Mouse (Mus musculus) lung, postnatal 0 days (tissue): ENCODE data around the gene Cd48.

Experiments used
- CTCF ChIP-seq: IDR thresholded peaks from 2 replicates; pipeline ENCODE4 v1.5.1; 2016; ENCODE audit warnings: antibody characterized with exemption, mild to moderate bottlenecking
- EP300 ChIP-seq: IDR thresholded peaks from 2 replicates; pipeline ENCODE4 v1.6.1; 2016; ENCODE audit warnings: antibody characterized with exemption, mild to moderate bottlenecking, control low read depth

- TF ChIP-seq EP300 (no peak), CTCF (no peak)
Observed at GRCm38 (mm10) chr1:171646429-171646940, 35.3 kb upstream of the Cd48 start.
